Mouse (Mus musculus): ENCODE results near the gene Cfap97d1. TPM values are rescaled to one million over a fixed set of nuclear protein-coding genes. Genes with fewer than 3 reads are reported as not detected.
A peak's percentile ranks its signal among the peaks of the same experiment; 100 is the strongest.

Gene Cfap97d1
- not detected for total RNA-seq (2021)
- long read RNA-seq, experiment 1 = 0 reads
- long read RNA-seq, experiment 2 = 0 reads

- peak; percentile 92 to 95 for DNase-seq (ENCODE audit: low spot score in 2 of 2)
These were observed at the start of gene Cfap97d1 for GRCm38 (mm10) chr11:101984054-101985025. Gene Cfap97d1, plus strand, starts transcription at chr11:101984279.

- no peak for DNase-seq (ENCODE audit: low spot score in 2 of 2)
These were observed 48.3 kb upstream of the Cfap97d1 start for GRCm38 (mm10) chr11:101935743-101936142.

DNA sequence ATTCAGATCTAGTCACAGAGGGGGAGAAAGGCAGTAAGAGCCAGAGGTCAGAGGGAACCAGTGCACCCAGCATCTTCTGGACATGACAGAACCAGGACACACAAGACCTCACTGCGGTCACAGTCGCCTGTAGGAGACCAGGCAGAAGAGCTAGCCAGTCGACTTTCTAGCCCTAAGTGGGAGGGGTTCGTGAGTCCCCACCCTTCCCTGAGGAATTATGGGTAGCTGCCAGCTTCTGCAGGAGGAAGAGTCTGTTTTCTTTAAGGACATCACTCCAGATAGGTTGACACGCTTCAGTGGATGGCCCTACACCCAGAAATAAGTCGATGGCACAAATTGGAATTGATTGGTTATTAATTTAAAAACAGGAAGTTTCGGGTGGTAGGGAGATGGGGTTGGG, 47.7 kb upstream of the Cfap97d1 start:
- no peak for DNase-seq (ENCODE audit: low spot score in 2 of 2)

DNA sequence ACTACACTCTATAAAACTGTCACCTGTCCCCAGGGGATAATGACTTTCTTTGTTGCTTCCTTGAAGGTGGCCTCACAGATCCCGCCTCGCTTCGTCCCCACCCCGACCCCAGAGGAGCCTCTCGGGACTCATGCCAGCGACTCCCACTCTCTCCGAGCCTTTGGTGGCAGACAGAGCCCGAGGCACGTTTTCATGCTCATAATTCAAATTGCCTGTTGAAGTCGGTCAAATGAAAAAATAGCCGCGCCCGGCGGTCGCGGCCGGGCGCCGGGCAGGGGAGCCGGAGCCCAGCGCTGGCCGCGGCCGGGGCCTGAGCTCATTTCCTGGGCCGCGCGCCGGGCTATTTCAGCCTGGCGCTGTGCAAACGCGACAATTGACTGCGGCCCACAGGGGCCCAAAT, 47.0 kb upstream of the Cfap97d1 start:
- no peak for DNase-seq (ENCODE audit: low spot score in 2 of 2)

GRCm38 (mm10) chr11:101943055-101943454, 41.0 kb upstream of the Cfap97d1 start:
- DNase-seq (ENCODE audit: low spot score in 2 of 2) = no peak

DNA sequence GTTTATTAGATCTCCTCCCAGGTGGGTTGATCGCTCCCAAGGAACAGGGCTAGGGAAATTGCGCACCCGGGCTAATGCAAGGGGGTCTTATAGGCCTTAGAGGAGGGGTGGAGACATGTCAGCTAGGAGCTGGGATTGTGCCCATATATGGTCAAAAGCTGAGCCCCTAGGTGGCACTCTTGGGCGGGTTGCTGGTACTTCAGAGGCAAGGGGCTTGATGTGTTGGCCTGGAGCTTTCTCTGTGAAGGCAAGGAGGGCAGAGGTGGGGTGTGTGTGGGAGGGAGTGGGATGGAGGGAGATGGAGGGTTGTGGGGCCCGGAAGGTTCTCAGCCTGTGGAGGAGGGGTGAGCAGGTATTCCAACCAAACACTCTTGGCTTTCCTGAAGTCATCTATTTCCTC, 37.6 kb upstream of the Cfap97d1 start:
- no peak for DNase-seq (ENCODE audit: low spot score in 2 of 2)

GRCm38 (mm10) chr11:101950021-101950420, 34.1 kb upstream of the Cfap97d1 start:
- no peak for DNase-seq (ENCODE audit: low spot score in 2 of 2)

GRCm38 (mm10) chr11:101952541-101953341, 31.3 kb upstream of the Cfap97d1 start:
- DNase-seq (ENCODE audit: low spot score in 2 of 2) = no peak

DNA sequence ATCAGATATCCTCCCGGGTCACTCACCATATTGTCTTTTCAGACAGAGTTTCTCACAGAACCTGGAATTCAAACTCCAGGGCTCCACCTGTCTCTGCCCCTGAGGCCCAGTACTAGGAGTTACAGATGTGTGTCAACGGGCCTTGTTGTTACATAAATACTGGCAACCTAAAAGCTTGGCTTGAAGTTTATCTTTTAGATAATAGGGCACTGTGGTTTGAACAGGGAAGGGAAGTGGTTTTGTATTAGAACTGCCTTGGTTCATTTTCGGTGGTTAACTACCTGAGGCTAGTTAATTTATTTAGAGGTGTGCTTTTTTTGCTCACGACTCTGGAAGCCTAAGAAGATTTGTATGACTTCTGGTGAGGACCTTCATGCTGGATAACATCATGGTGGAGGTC, 30.6 kb upstream of the Cfap97d1 start:
- DNase-seq (ENCODE audit: low spot score in 2 of 2) = no peak

GRCm38 (mm10) chr11:101957476-101957875, 26.6 kb upstream of the Cfap97d1 start:
- no peak for DNase-seq (ENCODE audit: low spot score in 2 of 2)

DNA sequence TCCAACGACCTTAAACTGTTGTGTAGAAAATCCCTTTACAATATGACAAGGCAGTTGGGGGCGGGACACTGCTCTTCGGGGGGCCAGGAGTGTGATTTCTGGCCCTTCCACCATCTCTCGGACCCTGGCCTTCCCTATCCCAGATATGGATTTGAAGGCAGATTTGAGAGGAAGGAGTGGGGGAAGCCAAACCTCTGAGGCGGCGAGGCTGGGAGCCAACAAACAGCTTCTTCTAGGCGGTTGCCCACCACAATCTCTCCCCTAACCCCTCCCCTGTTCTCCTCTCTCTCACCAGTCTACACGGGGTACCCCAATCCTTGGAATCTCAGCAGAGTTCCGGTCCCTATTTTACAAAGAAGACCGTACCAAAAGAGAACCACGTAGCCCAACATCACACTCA, 21.0 kb upstream of the Cfap97d1 start:
- DNase-seq (ENCODE audit: low spot score in 2 of 2) = no peak

DNA sequence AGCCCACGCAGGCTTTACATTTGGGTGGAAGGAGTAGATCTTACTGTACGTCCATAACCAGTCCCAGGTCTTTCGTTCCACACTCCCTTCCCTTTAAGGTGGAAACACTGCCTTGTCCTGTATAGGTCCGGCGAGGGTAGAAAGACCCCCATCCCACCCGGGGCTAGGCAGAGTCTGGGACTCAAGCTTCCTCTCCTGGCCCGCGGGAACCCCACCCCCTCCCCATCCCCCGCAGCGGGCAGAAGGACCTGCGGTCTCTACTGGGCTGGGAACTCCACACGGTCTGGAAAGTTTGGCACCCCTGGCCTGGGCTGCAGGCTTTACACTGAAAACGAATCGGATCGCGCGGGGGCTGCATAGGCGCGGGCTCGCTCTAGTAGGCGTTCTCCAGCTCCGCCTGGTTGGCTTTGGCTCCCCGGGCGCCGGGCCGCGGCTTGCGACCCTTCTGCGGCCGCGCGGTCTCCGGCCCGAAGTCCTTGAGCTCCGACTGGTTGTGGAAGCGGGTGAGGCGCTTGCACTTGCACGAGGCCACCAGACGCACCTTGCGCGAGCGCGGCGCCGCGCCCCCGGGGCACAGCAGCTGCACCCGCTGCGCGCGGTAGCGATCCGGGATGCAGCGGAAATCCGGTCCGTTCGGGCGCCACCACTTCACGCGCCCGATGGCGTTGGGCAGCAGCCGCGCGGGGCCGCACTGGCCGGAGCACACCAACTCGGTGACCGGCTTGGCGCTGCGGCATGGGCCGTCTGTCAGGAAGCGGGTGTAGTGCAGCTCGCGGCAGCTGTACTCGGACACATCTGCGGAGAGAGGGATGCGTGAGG, 20.4 kb upstream of the Cfap97d1 start:
- DNase-seq (ENCODE audit: low spot score in 2 of 2) = no peak

DNA sequence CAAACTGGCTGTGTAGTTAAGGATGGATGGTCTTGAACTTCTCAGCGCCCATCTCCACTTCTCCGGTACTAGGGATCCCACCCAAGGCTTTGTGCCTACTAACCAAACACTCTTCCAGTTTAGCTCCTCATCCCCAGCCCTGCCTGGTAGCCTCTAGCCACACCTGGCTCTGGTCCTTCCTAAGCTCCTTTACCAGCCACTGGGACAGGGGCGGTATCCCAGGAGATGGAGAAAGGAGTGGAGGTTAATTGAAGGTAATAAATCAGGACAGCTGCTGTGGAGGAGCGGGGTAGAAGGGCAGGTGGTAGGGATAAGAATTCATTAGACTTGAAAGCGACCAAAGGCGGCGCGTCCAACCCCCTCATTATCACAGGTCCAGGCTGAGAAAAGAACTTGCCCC, 19.4 kb upstream of the Cfap97d1 start:
- DNase-seq (ENCODE audit: low spot score in 2 of 2) = no peak

- DNase-seq (ENCODE audit: low spot score in 2 of 2) = no peak
These were observed 18.5 kb upstream of the Cfap97d1 start for GRCm38 (mm10) chr11:101965553-101965952.

GRCm38 (mm10) chr11:101966965-101967614, 17.0 kb upstream of the Cfap97d1 start, which contains the start of gene Sost:
Gene Sost, minus strand, starts transcription at chr11:101967015.
- DNase-seq (ENCODE audit: low spot score in 2 of 2) = no peak

- no peak for DNase-seq (ENCODE audit: low spot score in 2 of 2)
These were observed 15.8 kb upstream of the Cfap97d1 start for GRCm38 (mm10) chr11:101968311-101968710.

GRCm38 (mm10) chr11:101968791-101969190, 15.3 kb upstream of the Cfap97d1 start:
- peak; percentile 86 to 91 for DNase-seq (ENCODE audit: low spot score in 2 of 2)

- DNase-seq (ENCODE audit: low spot score in 2 of 2) = no peak
These were observed 14.2 kb upstream of the Cfap97d1 start for GRCm38 (mm10) chr11:101969835-101970234.

DNA sequence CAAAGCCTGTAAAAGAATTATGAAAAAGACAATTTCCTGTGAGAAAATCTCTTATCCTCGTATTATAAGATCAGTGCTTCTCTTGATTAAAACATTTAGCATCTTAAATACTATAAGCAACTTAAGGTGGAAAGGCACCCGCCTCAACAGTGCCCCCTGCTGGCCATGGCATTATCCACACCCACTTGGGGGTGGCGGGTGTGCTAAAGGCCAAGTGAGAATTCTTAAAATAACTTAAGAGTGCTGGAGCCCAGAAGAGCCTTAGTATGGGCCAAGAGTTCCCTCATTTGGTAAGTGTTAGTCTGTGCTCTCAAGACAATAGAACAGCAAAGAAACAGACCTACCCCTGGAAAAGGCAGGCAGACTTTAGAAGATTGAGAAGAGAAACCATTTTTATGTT, 12.7 kb upstream of the Cfap97d1 start:
- no peak for DNase-seq (ENCODE audit: low spot score in 2 of 2)

- no peak for DNase-seq (ENCODE audit: low spot score in 2 of 2)
These were observed 12.0 kb upstream of the Cfap97d1 start for GRCm38 (mm10) chr11:101972097-101972496.
